Mouse (Mus musculus): ENCODE results near the gene Morn3. TPM values are rescaled to one million over a fixed set of nuclear protein-coding genes. Genes with fewer than 3 reads are reported as not detected.

Morn3 gene
- polyA plus RNA-seq, 1 experiment from 2014 or later: not detected

- Histone ChIP-seq H3K4me1 (ENCODE audit: control insufficient read depth, low read depth, low read length) (peaks cover 8% of the 10 kb centered on the region), H3K36me3 (ENCODE audit: control insufficient read depth, insufficient read depth) (no peaks in the 10 kb centered on the region), H3K9me3 (replicated peaks; ENCODE audit: control insufficient read depth, low read length) (no peaks in the 10 kb centered on the region), H3K4me2 (ENCODE audit: low read depth, low read length) (no peak overlapping the region), H3K27ac (ENCODE audit: low read length) (no peak overlapping the region), H3K27me3 (ENCODE audit: control insufficient read depth, insufficient read depth, low read depth, low read length) (no peaks in the 10 kb centered on the region), H3K9ac (ENCODE audit: low read depth, low read length) (no peak overlapping the region), H3K4me3 (ENCODE audit: low read depth, low read length) (no peak overlapping the region)
- ATAC-seq (ENCODE audit: low read depth): no peak
- WGBS (ENCODE audit: insufficient replicate concordance): 79% methylated on average over 9 of the region's 9 CpGs
Measured at GRCm38 (mm10) chr5:123050918-123051317, 4.1 kb upstream of the Morn3 start.

- WGBS (ENCODE audit: insufficient replicate concordance): 5% methylated on average over 12 of the region's 12 CpGs
- Histone ChIP-seq H3K4me3 (ENCODE audit: low read depth, low read length) (peak overlapping the region; percentile 26), H3K9me3 (replicated peaks; ENCODE audit: control insufficient read depth, low read length) (no peaks in the 10 kb centered on the region), H3K36me3 (ENCODE audit: control insufficient read depth, insufficient read depth) (no peaks in the 10 kb centered on the region), H3K27ac (ENCODE audit: low read length) (peak overlapping the region; percentile 17; the same call in 1 of the 2 replicates), H3K4me2 (ENCODE audit: low read depth, low read length) (peak overlapping the region; percentile 52), H3K9ac (ENCODE audit: low read depth, low read length) (peak overlapping the region; percentile 38; the same call in 1 of the 2 replicates), H3K4me1 (ENCODE audit: control insufficient read depth, low read depth, low read length) (peaks cover 8% of the 10 kb centered on the region), H3K27me3 (ENCODE audit: control insufficient read depth, insufficient read depth, low read depth, low read length) (no peaks in the 10 kb centered on the region)
- ATAC-seq (ENCODE audit: low read depth): no peak
Measured at GRCm38 (mm10) chr5:123049271-123049670, 2.5 kb upstream of the Morn3 start.

DNA sequence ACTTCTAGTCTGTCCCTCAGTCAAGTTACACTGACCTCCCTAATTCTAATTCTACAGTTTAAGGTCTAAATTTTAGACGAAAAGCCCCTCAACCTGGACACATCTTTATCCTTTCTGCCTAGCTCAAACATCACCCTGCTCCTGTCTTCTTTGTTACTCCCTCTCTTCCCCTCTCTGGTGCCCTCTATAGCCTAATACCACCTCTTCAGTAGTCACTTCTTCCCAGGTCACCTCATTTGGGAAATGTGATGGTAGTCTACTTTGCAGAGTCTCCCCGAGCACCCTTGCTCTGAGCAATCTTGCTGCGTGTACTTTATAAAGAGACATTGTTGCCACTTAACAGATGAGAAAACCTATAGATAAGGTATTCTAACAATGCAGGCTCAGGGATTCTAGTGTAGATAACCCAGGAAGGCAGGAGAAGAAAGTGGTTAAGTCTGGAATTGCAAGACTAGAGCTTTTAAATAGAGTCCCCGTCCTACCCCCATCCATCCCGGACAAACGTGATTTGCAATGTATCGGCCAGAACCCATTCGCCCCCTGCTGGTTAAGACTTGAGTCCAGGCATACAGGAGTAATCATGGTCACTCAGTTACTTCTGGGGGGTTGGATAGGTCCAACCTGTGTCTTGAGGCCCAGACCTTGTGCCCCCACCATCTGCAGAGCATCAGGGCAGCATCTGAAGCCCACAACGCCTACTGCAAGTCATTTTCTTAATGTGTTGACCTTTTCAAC, 1.1 kb downstream of the Morn3 start:
- Histone ChIP-seq H3K4me2 (ENCODE audit: low read depth, low read length) (no peak overlapping the region), H3K4me1 (ENCODE audit: control insufficient read depth, low read depth, low read length) (peaks cover 14% of the 10 kb centered on the region), H3K36me3 (ENCODE audit: control insufficient read depth, insufficient read depth) (no peaks in the 10 kb centered on the region), H3K4me3 (ENCODE audit: low read depth, low read length) (no peak overlapping the region), H3K9ac (ENCODE audit: low read depth, low read length) (no peak overlapping the region), H3K27ac (ENCODE audit: low read length) (no peak overlapping the region), H3K27me3 (ENCODE audit: control insufficient read depth, insufficient read depth, low read depth, low read length) (no peaks in the 10 kb centered on the region), H3K9me3 (replicated peaks; ENCODE audit: control insufficient read depth, low read length) (no peaks in the 10 kb centered on the region)
- WGBS (ENCODE audit: insufficient replicate concordance): 20% methylated on average over 9 of the region's 9 CpGs
- peak; percentile 35; the same call in 1 of the 2 replicates for ATAC-seq (ENCODE audit: low read depth)

DNA sequence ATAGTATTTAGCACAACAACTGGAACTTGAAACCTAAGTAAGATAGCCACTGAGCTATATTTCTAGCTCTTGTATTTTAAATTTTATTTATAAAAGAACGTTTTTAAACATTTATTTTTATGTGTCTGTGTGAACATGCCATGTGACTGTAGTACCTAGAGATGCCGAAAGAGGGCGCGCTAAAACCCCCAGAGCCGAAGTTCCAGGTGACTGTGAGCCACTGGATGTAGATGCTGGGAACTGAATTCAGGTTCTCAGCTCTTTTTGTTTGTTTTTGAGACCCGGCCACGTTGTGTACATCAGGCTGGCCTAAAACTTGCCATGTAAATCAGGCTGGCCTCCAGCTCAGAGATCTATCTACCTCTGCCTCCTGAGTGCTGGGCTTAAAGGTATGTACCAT, 3.0 kb downstream of the Morn3 start:
- Histone ChIP-seq H3K36me3 (ENCODE audit: control insufficient read depth, insufficient read depth) (no peaks in the 10 kb centered on the region), H3K9ac (ENCODE audit: low read depth, low read length) (no peak overlapping the region), H3K27me3 (ENCODE audit: control insufficient read depth, insufficient read depth, low read depth, low read length) (no peaks in the 10 kb centered on the region), H3K9me3 (replicated peaks; ENCODE audit: control insufficient read depth, low read length) (no peaks in the 10 kb centered on the region), H3K4me3 (ENCODE audit: low read depth, low read length) (no peak overlapping the region), H3K4me1 (ENCODE audit: control insufficient read depth, low read depth, low read length) (peaks cover 16% of the 10 kb centered on the region), H3K27ac (ENCODE audit: low read length) (no peak overlapping the region), H3K4me2 (ENCODE audit: low read depth, low read length) (no peak overlapping the region)
- ATAC-seq (ENCODE audit: low read depth): no peak
- WGBS (ENCODE audit: insufficient replicate concordance): 16% methylated on average over 7 of the region's 7 CpGs

GRCm38 (mm10) chr5:123040796-123041195, 6.0 kb downstream of the Morn3 start:
- no peaks in the 10 kb centered on the region for H3K36me3 ChIP-seq (ENCODE audit: control insufficient read depth, insufficient read depth)
- no peak overlapping the region for H3K9ac ChIP-seq (ENCODE audit: low read depth, low read length)
- no peak overlapping the region for H3K4me2 ChIP-seq (ENCODE audit: low read depth, low read length)
- H3K27ac ChIP-seq (ENCODE audit: low read length): no peak overlapping the region
- WGBS (ENCODE audit: insufficient replicate concordance): 11% methylated on average over 7 of the region's 7 CpGs
- H3K9me3 ChIP-seq (replicated peaks; ENCODE audit: control insufficient read depth, low read length): no peaks in the 10 kb centered on the region
- H3K27me3 ChIP-seq (ENCODE audit: control insufficient read depth, insufficient read depth, low read depth, low read length): no peaks in the 10 kb centered on the region
- no peak for ATAC-seq (ENCODE audit: low read depth)
- H3K4me3 ChIP-seq (ENCODE audit: low read depth, low read length): no peak overlapping the region
- H3K4me1 ChIP-seq (ENCODE audit: control insufficient read depth, low read depth, low read length): peaks cover 22% of the 10 kb centered on the region

DNA sequence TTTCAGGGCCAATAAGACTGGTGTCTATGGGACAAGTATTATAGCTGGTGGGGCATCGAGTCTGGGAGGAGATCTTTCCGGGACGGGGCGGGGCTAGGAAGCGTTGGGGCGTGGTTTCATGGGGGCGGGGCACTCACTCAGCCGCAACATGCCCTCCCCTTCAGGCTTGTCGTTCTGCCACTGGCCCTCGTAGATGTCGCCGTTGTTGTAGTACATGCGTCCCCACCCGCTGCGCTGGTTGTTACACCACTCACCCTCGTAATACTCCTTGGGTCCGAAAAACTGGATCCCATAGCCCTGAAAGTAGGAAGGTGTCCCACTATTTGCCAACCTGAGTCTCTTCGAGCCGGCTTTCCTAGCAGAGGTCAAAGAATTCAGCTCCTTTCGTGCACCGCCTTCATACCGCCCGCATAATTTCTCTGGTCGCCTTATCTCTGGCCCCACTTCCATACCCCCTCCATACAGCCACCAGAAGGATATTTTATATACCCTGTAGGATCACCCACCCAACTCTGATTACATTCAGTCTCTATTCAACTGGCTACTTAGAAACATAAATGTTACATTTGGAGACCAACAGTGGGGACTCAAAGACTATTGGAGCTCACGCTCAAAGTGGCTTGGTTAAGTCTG, 7.6 kb downstream of the Morn3 start:
- H3K4me2 ChIP-seq (ENCODE audit: low read depth, low read length): peak overlapping the region; percentile 91
- H3K9ac ChIP-seq (ENCODE audit: low read depth, low read length): peak overlapping the region; percentile 61
- ATAC-seq (ENCODE audit: low read depth): peak; percentile 82
- no peaks in the 10 kb centered on the region for H3K27me3 ChIP-seq (ENCODE audit: control insufficient read depth, insufficient read depth, low read depth, low read length)
- 2% methylated on average over 25 of the region's 25 CpGs for WGBS (ENCODE audit: insufficient replicate concordance)
- peaks cover 31% of the 10 kb centered on the region for H3K4me1 ChIP-seq (ENCODE audit: control insufficient read depth, low read depth, low read length)
- H3K27ac ChIP-seq (ENCODE audit: low read length): peak overlapping the region; percentile 75
- no peaks in the 10 kb centered on the region for H3K9me3 ChIP-seq (replicated peaks; ENCODE audit: control insufficient read depth, low read length)
- peak overlapping the region; percentile 60 for H3K4me3 ChIP-seq (ENCODE audit: low read depth, low read length)
- no peaks in the 10 kb centered on the region for H3K36me3 ChIP-seq (ENCODE audit: control insufficient read depth, insufficient read depth)

GRCm38 (mm10) chr5:123038115-123038514, 8.7 kb downstream of the Morn3 start:
- 40% methylated on average over 5 of the region's 5 CpGs for WGBS (ENCODE audit: insufficient replicate concordance)
- no peak overlapping the region for H3K27ac ChIP-seq (ENCODE audit: low read length)
- no peak overlapping the region for H3K4me2 ChIP-seq (ENCODE audit: low read depth, low read length)
- H3K9ac ChIP-seq (ENCODE audit: low read depth, low read length): no peak overlapping the region
- H3K27me3 ChIP-seq (ENCODE audit: control insufficient read depth, insufficient read depth, low read depth, low read length): no peaks in the 10 kb centered on the region
- no peaks in the 10 kb centered on the region for H3K9me3 ChIP-seq (replicated peaks; ENCODE audit: control insufficient read depth, low read length)
- H3K4me1 ChIP-seq (ENCODE audit: control insufficient read depth, low read depth, low read length): peaks cover 31% of the 10 kb centered on the region
- no peaks in the 10 kb centered on the region for H3K36me3 ChIP-seq (ENCODE audit: control insufficient read depth, insufficient read depth)
- ATAC-seq (ENCODE audit: low read depth): no peak
- H3K4me3 ChIP-seq (ENCODE audit: low read depth, low read length): no peak overlapping the region

- peaks cover 25% of the 10 kb centered on the region for H3K4me1 ChIP-seq (ENCODE audit: control insufficient read depth, low read depth, low read length)
- H3K36me3 ChIP-seq (ENCODE audit: control insufficient read depth, insufficient read depth): no peaks in the 10 kb centered on the region
- peak overlapping the region; percentile 5 for H3K4me2 ChIP-seq (ENCODE audit: low read depth, low read length)
- WGBS (ENCODE audit: insufficient replicate concordance): 20% methylated on average over 6 of the region's 6 CpGs
- ATAC-seq (ENCODE audit: low read depth): peak; percentile 80
- no peak overlapping the region for H3K4me3 ChIP-seq (ENCODE audit: low read depth, low read length)
- peak overlapping the region; percentile 64; the same call in 1 of the 2 replicates for H3K27ac ChIP-seq (ENCODE audit: low read length)
- no peaks in the 10 kb centered on the region for H3K9me3 ChIP-seq (replicated peaks; ENCODE audit: control insufficient read depth, low read length)
- no peaks in the 10 kb centered on the region for H3K27me3 ChIP-seq (ENCODE audit: control insufficient read depth, insufficient read depth, low read depth, low read length)
- H3K9ac ChIP-seq (ENCODE audit: low read depth, low read length): no peak overlapping the region
Measured at GRCm38 (mm10) chr5:123035564-123035963, 11.3 kb downstream of the Morn3 start.

DNA sequence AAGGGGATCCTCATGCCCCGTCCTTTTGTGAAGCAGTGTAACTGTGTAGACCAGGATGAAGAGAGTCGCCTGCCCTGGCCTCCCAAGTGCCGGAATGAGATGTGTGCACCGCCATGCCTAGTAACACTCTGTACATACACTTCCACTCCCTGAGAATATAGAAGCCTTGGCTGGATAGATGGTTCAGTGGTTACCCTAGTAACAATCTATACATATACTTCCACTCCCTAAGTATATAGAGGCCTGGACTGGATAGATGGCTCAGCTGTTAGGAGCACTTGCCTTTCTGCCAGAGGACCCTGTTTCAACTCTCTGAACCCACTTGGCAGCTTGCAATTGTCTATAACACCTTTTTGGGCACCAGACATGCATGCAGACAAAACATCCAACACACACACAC, 11.7 kb downstream of the Morn3 start:
- Histone ChIP-seq H3K4me2 (ENCODE audit: low read depth, low read length) (peak overlapping the region; percentile 5), H3K9ac (ENCODE audit: low read depth, low read length) (no peak overlapping the region), H3K4me1 (ENCODE audit: control insufficient read depth, low read depth, low read length) (peaks cover 23% of the 10 kb centered on the region), H3K4me3 (ENCODE audit: low read depth, low read length) (no peak overlapping the region), H3K9me3 (replicated peaks; ENCODE audit: control insufficient read depth, low read length) (no peaks in the 10 kb centered on the region), H3K27me3 (ENCODE audit: control insufficient read depth, insufficient read depth, low read depth, low read length) (no peaks in the 10 kb centered on the region), H3K36me3 (ENCODE audit: control insufficient read depth, insufficient read depth) (no peaks in the 10 kb centered on the region), H3K27ac (ENCODE audit: low read length) (peak overlapping the region; percentile 64; the same call in 1 of the 2 replicates)
- ATAC-seq (ENCODE audit: low read depth): peak; percentile 67
- WGBS (ENCODE audit: insufficient replicate concordance): 72% methylated on average over 4 of the region's 4 CpGs
